Mouse (Mus musculus): Measurements from ENCODE around the gene Gdf15.

GRCm38 (mm10) chr8:70601271-70601649, 31.0 kb downstream of the Gdf15 start:
- TF ChIP-seq POLR2A (IDR thresholded peaks at IDR 0.05; ENCODE audit: borderline replicate concordance, control insufficient read depth, low read depth, low read length): no peak
- no peak for TF ChIP-seq CTCF (IDR thresholded peaks at IDR 0.05; ENCODE audit: control insufficient read depth, insufficient read depth, low read length)
